Mouse (Mus musculus): Measurements from ENCODE around the gene Aifm1.

GRCm38 (mm10) chrX:48525332-48525731 lies 12.0 kb upstream of the Aifm1 start:
- TF ChIP-seq POLR2A (IDR thresholded peaks at IDR 0.05; ENCODE audit: extremely low read depth, insufficient read depth, low read length) (no peak), CTCF (IDR thresholded peaks at IDR 0.05; ENCODE audit: extremely low read depth, insufficient read depth, low read length) (no peak)
